Mouse (Mus musculus) erythroblast, embryonic 14.5 days (primary cell): ENCODE data around the gene Olfr574.

ENCODE experiments used
- GATA1 ChIP-seq: IDR thresholded peaks from 2 replicates; pipeline ENCODE4 v1.6.1; 2012; ENCODE audit warnings: low read length, inconsistent platforms, mixed read lengths
- TAL1 ChIP-seq: IDR thresholded peaks from 3 replicates; pipeline ENCODE4 v1.6.1; 2012; ENCODE audit warnings: low read length, inconsistent platforms, mixed read lengths

- TF ChIP-seq TAL1 (no peak), GATA1 (no peak)
Measured at GRCm38 (mm10) chr7:102950732-102951131, 2.5 kb downstream of the Olfr574 start.
